Mouse (Mus musculus): ENCODE results near the gene Misp. TPM values are rescaled to one million over a fixed set of nuclear protein-coding genes. Genes with fewer than 3 reads are reported as not detected.

Gene Misp
- polyA plus RNA-seq, 1 experiment, result 347 TPM

DNA sequence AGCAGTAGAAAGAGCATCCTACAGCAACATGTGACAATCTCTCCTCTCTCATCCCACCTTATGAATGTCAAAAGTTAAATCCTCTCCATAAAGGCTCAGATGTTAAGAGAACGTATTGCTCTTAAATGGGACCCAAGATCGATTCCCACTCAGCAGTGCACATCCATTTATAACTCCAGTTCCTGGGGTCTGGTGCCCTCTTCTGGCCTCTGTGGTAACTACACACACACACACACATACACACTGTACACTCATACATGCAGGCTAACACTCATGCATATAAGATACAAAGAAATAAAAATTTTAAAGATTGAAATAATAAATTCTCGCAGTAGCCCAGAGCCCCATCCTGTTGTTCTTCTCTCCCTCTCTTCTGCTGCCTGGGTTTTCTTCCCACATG is 16.1 kb downstream of the Misp start:
- peaks cover 4% of the 10 kb centered on the region for H3K36me3 ChIP-seq (ENCODE audit: control insufficient read depth, insufficient read depth, low read length)
- 96% methylated on average over 3 of the region's 3 CpGs for WGBS
- TF ChIP-seq CTCF (IDR thresholded peaks at IDR 0.05; ENCODE audit: extremely low read depth, insufficient read length, insufficient replicate concordance, low read depth, low read length) (no peak), POLR2A (IDR thresholded peaks at IDR 0.05; ENCODE audit: low read depth, low read length) (no peak)

DNA sequence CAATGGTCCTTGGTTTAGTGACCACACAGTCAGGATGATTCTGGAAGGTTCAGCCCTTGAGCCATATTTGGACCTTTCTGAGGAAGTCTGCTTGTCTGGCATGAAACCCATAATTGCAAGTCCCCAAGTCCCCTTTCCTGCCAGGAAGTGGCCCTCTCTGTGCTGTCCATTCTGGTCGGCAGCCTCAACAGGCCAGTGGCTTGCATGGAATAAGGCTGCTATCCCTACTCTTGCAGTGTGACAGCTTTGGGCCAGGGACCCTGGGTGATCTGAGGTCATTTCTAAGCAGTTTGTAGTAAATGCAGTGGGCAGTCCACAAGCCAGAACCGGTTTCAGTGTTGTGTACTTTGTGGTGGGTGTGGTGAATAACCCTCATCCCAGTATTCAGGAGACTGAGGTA is 17.4 kb downstream of the Misp start:
- no peak for TF ChIP-seq POLR2A (IDR thresholded peaks at IDR 0.05; ENCODE audit: low read depth, low read length)
- no peak for TF ChIP-seq CTCF (IDR thresholded peaks at IDR 0.05; ENCODE audit: extremely low read depth, insufficient read length, insufficient replicate concordance, low read depth, low read length)
- no peak overlapping the region for H3K4me3 ChIP-seq (ENCODE audit: low read depth, low read length)
- H3K4me1 ChIP-seq (ENCODE audit: control insufficient read depth, insufficient read depth, insufficient read length, low read length), result peaks cover 13% of the 10 kb centered on the region; the same call in 1 of the 2 replicates
- no peaks in the 10 kb centered on the region for H3K36me3 ChIP-seq (ENCODE audit: control insufficient read depth, insufficient read depth, low read length)
- H3K27ac ChIP-seq (ENCODE audit: insufficient read depth, low read depth, low read length), result no peak overlapping the region
- WGBS, result 41% methylated on average over 2 of the region's 2 CpGs
- H3K27me3 ChIP-seq (ENCODE audit: control insufficient read depth, insufficient read depth, low read length), result no peaks in the 10 kb centered on the region

More for the DNA sequence above, 16.1 kb downstream of the Misp start:
- Histone ChIP-seq H3K27ac (ENCODE audit: insufficient read depth, low read depth, low read length) (no peak overlapping the region), H3K4me1 (ENCODE audit: control insufficient read depth, insufficient read depth, insufficient read length, low read length) (peaks cover 17% of the 10 kb centered on the region; the same call in 1 of the 2 replicates), H3K27me3 (ENCODE audit: control insufficient read depth, insufficient read depth, low read length) (no peaks in the 10 kb centered on the region), H3K4me3 (ENCODE audit: low read depth, low read length) (no peak overlapping the region)

DNA sequence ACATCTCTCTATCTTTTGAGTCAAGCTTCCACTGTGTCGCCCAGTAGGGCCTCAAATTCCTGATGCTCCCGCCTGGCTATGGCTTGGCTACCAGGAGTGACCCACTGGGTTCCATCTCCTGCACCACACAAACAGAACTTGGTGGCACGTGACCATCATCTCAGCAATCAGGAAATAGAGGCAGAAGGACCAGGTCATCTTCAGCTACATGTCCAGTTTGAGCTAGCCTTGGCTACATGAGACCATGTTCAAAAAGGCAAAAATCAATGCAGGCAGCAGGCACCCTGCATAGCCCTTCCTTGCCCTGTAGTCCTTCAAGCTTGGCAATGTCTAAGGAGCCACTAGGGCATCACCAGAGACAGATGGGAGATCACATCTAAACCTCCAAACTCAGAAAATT is 19.3 kb downstream of the Misp start:
- Histone ChIP-seq H3K27ac (ENCODE audit: insufficient read depth, low read depth, low read length) (peak overlapping the region; percentile 35; the same call in 1 of the 2 replicates), H3K27me3 (ENCODE audit: control insufficient read depth, insufficient read depth, low read length) (no peaks in the 10 kb centered on the region), H3K36me3 (ENCODE audit: control insufficient read depth, insufficient read depth, low read length) (no peaks in the 10 kb centered on the region), H3K4me1 (ENCODE audit: control insufficient read depth, insufficient read depth, insufficient read length, low read length) (peaks cover 12% of the 10 kb centered on the region; the same call in 1 of the 2 replicates), H3K4me3 (ENCODE audit: low read depth, low read length) (no peak overlapping the region)
- WGBS, result 93% methylated on average over 3 of the region's 3 CpGs
- TF ChIP-seq POLR2A (IDR thresholded peaks at IDR 0.05; ENCODE audit: low read depth, low read length), result no peak
- TF ChIP-seq CTCF (IDR thresholded peaks at IDR 0.05; ENCODE audit: extremely low read depth, insufficient read length, insufficient replicate concordance, low read depth, low read length), result no peak

DNA sequence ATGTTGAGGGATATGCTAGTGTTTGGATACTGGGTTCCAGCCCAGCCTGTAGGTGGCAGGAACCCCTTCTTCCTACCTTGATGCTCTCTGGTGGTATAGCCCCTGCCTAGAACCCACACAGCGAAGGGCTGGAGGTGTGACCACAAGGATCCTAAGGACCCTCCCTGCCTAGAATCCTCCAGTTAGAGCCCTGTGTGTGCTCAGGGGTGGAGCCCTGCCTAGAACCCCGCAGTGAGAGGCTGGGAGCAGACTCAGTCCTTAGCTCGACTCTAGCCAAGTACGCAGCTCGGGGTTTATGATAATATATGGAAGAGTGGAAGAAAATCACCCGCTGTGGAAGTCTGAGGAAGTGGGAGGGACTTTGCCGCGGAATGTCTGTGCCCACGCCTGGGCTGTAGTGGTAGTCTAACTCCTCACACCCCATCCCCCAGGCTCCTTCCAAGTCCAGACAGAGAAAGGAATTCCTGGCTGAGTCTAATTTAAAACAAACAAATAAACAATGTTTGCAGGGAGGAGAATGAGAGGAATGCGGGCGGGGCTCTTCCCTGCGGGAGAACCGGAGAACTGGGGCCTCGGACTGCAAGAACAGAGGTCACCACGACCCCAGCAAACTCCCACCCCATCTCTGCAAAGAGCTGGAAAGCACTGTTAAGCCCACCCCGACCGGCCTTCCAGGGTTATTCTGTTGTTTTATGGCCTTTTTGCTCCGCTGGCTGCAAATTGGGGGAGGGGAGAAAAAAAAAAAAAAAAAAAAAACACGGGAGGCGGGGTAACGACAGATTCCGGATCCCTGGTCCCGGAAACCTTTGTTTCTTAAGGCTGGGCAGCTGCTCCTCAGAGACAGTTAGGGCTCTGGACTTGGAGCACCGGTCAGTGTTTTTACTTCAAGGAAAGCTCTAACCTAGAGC is 20.1 kb downstream of the Misp start:
- 2% methylated on average over 24 of the region's 24 CpGs for WGBS
- Histone ChIP-seq H3K27ac (ENCODE audit: insufficient read depth, low read depth, low read length) (peak overlapping the region; percentile 61), H3K4me3 (ENCODE audit: low read depth, low read length) (peak overlapping the region; percentile 60), H3K36me3 (ENCODE audit: control insufficient read depth, insufficient read depth, low read length) (no peaks in the 10 kb centered on the region), H3K27me3 (ENCODE audit: control insufficient read depth, insufficient read depth, low read length) (no peaks in the 10 kb centered on the region), H3K4me1 (ENCODE audit: control insufficient read depth, insufficient read depth, insufficient read length, low read length) (peaks cover 12% of the 10 kb centered on the region; the same call in 1 of the 2 replicates)
- TF ChIP-seq CTCF (IDR thresholded peaks at IDR 0.05; ENCODE audit: extremely low read depth, insufficient read length, insufficient replicate concordance, low read depth, low read length), result no peak
- peak; percentile 38; the same call in 1 of the 2 replicates for TF ChIP-seq POLR2A (IDR thresholded peaks at IDR 0.05; ENCODE audit: low read depth, low read length)

DNA sequence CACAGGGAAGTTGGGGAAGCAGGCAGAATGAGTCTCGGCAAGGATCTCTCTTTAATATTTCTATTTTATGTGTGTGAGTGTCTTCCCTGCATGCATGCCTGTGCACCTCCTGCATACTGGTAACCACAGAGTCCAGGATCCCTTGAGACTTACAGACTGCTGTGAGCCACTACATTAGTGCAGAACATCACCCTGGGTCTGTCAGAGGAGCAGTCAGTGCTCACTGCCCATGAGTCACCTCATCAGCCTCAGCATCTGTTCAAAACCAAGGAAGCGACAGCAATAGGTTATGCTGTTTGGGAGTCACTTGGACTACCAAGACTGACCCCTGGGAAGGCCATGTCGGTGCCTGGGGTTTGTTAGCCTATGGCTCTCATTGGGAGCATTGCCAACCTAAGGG is 21.5 kb downstream of the Misp start:
- no peak overlapping the region for H3K27ac ChIP-seq (ENCODE audit: insufficient read depth, low read depth, low read length)
- no peaks in the 10 kb centered on the region for H3K36me3 ChIP-seq (ENCODE audit: control insufficient read depth, insufficient read depth, low read length)
- no peak for TF ChIP-seq CTCF (IDR thresholded peaks at IDR 0.05; ENCODE audit: extremely low read depth, insufficient read length, insufficient replicate concordance, low read depth, low read length)
- no peak for TF ChIP-seq POLR2A (IDR thresholded peaks at IDR 0.05; ENCODE audit: low read depth, low read length)
- WGBS, result 79% methylated on average over 3 of the region's 3 CpGs
- H3K4me1 ChIP-seq (ENCODE audit: control insufficient read depth, insufficient read depth, insufficient read length, low read length), result peaks cover 12% of the 10 kb centered on the region; the same call in 1 of the 2 replicates
- H3K4me3 ChIP-seq (ENCODE audit: low read depth, low read length), result no peak overlapping the region
- H3K27me3 ChIP-seq (ENCODE audit: control insufficient read depth, insufficient read depth, low read length), result no peaks in the 10 kb centered on the region

DNA sequence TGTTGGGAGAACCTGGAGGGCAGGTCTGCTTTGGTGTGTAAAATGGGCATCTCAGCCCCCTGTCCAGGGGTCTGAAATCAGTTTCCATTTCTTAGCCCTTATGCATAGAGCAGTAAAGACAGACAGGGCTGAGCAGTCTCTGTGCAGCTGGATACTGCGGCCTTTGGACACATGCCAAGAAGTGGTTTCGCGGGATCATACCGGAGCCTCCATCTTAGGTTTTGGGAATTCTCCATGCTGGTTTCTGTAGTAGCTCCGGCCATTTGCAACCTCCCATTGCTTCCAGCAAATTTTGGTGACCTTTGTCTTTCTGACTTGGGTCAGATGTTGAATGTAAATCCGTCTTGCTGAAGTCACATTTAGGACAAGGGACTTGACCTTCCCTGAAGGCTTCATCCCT is 22.7 kb downstream of the Misp start:
- TF ChIP-seq CTCF (IDR thresholded peaks at IDR 0.05; ENCODE audit: extremely low read depth, insufficient read length, insufficient replicate concordance, low read depth, low read length) (no peak), POLR2A (IDR thresholded peaks at IDR 0.05; ENCODE audit: low read depth, low read length) (no peak)
- H3K27me3 ChIP-seq (ENCODE audit: control insufficient read depth, insufficient read depth, low read length), result no peaks in the 10 kb centered on the region
- no peak overlapping the region for H3K27ac ChIP-seq (ENCODE audit: insufficient read depth, low read depth, low read length)
- H3K4me1 ChIP-seq (ENCODE audit: control insufficient read depth, insufficient read depth, insufficient read length, low read length), result peaks cover 12% of the 10 kb centered on the region; the same call in 1 of the 2 replicates
- 44% methylated on average over 6 of the region's 6 CpGs for WGBS
- H3K36me3 ChIP-seq (ENCODE audit: control insufficient read depth, insufficient read depth, low read length), result no peaks in the 10 kb centered on the region
- H3K4me3 ChIP-seq (ENCODE audit: low read depth, low read length), result no peak overlapping the region

DNA sequence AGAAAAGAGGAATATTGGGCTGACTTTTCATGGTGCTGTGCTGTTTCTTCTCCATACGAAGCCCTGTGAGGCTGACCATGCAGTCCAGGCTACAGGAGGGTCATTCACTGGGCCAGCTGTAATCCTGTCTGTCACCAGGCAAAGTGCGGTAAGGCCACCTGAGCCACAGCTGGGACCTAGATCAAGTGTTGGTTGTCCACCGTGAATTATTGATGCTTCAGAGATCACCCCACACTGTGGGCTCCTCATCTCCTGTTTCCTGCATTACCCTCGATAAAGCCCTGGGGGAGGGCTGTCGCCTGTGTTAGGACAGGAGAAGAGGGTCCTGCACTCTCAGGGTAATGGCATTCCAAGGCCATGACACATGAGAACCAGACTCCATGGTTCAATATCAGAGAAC is 25.8 kb downstream of the Misp start:
- TF ChIP-seq POLR2A (IDR thresholded peaks at IDR 0.05; ENCODE audit: low read depth, low read length), result no peak
- no peak for TF ChIP-seq CTCF (IDR thresholded peaks at IDR 0.05; ENCODE audit: extremely low read depth, insufficient read length, insufficient replicate concordance, low read depth, low read length)
- peaks cover 17% of the 10 kb centered on the region for H3K4me1 ChIP-seq (ENCODE audit: control insufficient read depth, insufficient read depth, insufficient read length, low read length)
- WGBS, result 82% methylated on average over 5 of the region's 5 CpGs

More for the DNA sequence above, 25.8 kb downstream of the Misp start:
- Histone ChIP-seq H3K4me3 (ENCODE audit: low read depth, low read length) (no peak overlapping the region), H3K27ac (ENCODE audit: insufficient read depth, low read depth, low read length) (no peak overlapping the region), H3K36me3 (ENCODE audit: control insufficient read depth, insufficient read depth, low read length) (no peaks in the 10 kb centered on the region), H3K27me3 (ENCODE audit: control insufficient read depth, insufficient read depth, low read length) (no peaks in the 10 kb centered on the region)
